Comparison of ENCODE assay signal across 8 mouse cellular contexts in the genomic region with DNA sequence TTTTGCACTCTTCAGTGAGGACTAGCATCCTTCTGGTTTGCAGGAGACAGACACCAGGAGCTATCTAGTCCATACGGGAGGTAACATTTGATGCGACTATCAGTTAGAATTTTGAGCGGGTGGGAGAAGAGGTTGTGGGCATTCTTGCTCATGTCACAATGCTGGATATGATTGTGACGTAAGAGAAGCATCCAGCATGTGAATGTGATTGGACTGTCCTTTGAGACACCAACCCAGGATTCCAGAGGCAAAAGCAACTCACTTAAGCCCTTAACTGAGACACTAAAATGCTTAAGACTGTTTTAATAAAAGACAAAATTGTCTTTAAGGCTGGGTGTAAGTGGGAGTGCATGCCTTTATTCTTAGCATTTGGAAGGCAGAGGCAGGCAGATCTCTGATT. TPM values are rescaled to one million over a fixed set of nuclear protein-coding genes. Genes with fewer than 3 reads are reported as not detected.
DNase-seq lines count a peak whose midpoint lies in the region; ATAC-seq and TF ChIP-seq lines count a peak whose summit lies in the region.

A gene (minus strand): TSS at position 101 of the 400 bp plus-strand sequence.

- H3K36me3 ChIP-seq in midbrain, embryonic 16.5 days (ENCODE audit: control insufficient read depth, insufficient read depth, low read length), result no peaks in the 10 kb centered on the region

- WGBS in midbrain, embryonic 16.5 days, result 94% methylated on average over 4 of the region's 4 CpGs

- no peak for DNase-seq in layer of hippocampus, adult 2 months (ENCODE audit: low spot score in 2 of 2)
- no peak for DNase-seq in layer of hippocampus, adult 9-11 months
- no peak for DNase-seq in heart, adult 8-10 months (ENCODE audit: low spot score)
- DNase-seq in layer of hippocampus, postnatal 14 days (ENCODE audit: low spot score in 2 of 2), result no peak
- no peak for DNase-seq in ovary, postnatal 14 days (ENCODE audit: low spot score)
- DNase-seq in urinary bladder, adult 18-20 months (ENCODE audit: low spot score in 2 of 2), result no peak

- ATAC-seq in midbrain, embryonic 16.5 days, result no peak

- no peak within 1 kb of the TSS for H3K9ac ChIP-seq in midbrain, embryonic 16.5 days (ENCODE audit: low read depth, low read length)

- no peak within 1 kb of the TSS for H3K4me2 ChIP-seq in midbrain, embryonic 16.5 days (ENCODE audit: low read length)

- no peak within 1 kb of the TSS for H3K4me3 ChIP-seq in layer of hippocampus, adult 2 months
- no peak within 1 kb of the TSS for H3K4me3 ChIP-seq in brown adipose tissue, adult 24 weeks (ENCODE audit: insufficient read depth, low read depth, low read length)
- no peak within 1 kb of the TSS for H3K4me3 ChIP-seq in midbrain, embryonic 16.5 days (ENCODE audit: low read depth, low read length)

- H3K4me1 ChIP-seq in brown adipose tissue, adult 24 weeks (ENCODE audit: control insufficient read depth, insufficient read depth, insufficient read length, low read length), result peaks cover 5% of the 10 kb centered on the region; the same call in 1 of the 2 replicates
- H3K4me1 ChIP-seq in midbrain, embryonic 16.5 days (ENCODE audit: control insufficient read depth, insufficient read depth, low read length), result no peaks in the 10 kb centered on the region

- TF ChIP-seq CTCF in layer of hippocampus, adult 2 months (conservative IDR thresholded peaks at IDR 0.05), result no peak

- H3K27me3 ChIP-seq in midbrain, embryonic 16.5 days (ENCODE audit: control insufficient read depth, insufficient read depth, low read depth, low read length), result no peaks in the 10 kb centered on the region

- H3K27ac ChIP-seq in layer of hippocampus, adult 2 months, result no peak within 1 kb of the TSS
- H3K27ac ChIP-seq in brown adipose tissue, adult 24 weeks (replicated peaks; ENCODE audit: low read depth, low read length), result no peak within 1 kb of the TSS
- H3K27ac ChIP-seq in midbrain, embryonic 16.5 days (ENCODE audit: low read length), result no peak within 1 kb of the TSS

- H3K9me3 ChIP-seq in midbrain, embryonic 16.5 days (replicated peaks; ENCODE audit: control insufficient read depth, low read length, poor library complexity, severe bottlenecking), result no peaks in the 10 kb centered on the region

RNA-seq across cellular contexts. Expression of the gene that starts here (rescaled TPM):
- 10 to 100 TPM; 91.7 to 92.5 TPM for total RNA-seq in layer of hippocampus, adult 2 months (2021)
- polyA plus RNA-seq in brown adipose tissue, adult 24 weeks (2012; ENCODE audit: insufficient read depth, insufficient read length, missing spikeins), result 54.7 and 58.3 TPM in 2 replicates
- 10 to 100 TPM; 82.6 to 92.2 (median 84.8) TPM for total RNA-seq in heart, adult 8-10 months (2022)
- total RNA-seq in layer of hippocampus, postnatal 14 days (2021), result 100 to 1,000 TPM in 1 of 2 experiments, 10 to 100 TPM in 1; 95.6 to 110 TPM
- polyA plus RNA-seq in midbrain, embryonic 16.5 days (2015; fragmentation: Nextera tagmentation; extraction: Ambion mirVana), result 116 and 120 TPM in 2 replicates
